Mouse (Mus musculus) cerebellum, adult (tissue): ENCODE results near the gene Nphs1.
"Not testable (repeated sequence)": the region's sequence is repeated elsewhere in the genome, so short reads cannot be mapped to it uniquely, and the experiment has no call there.

Source experiments
- ATAC-seq: cut with Nextera tagmentation; 2 replicates; pipeline ENCODE4 v1.9.2; 2017; ENCODE audit warnings: mild to moderate bottlenecking, moderate library complexity, mixed read lengths; ENCODE audit not compliant: insufficient number of reproducible peaks, low FRiP score, low TSS enrichment

The Nphs1 gene

GRCm38 (mm10) chr7:30490251-30490956, 32.3 kb downstream of the Nphs1 start:
- no peak for ATAC-seq

GRCm38 (mm10) chr7:30490957-30491307, 32.8 kb downstream of the Nphs1 start:
- no peak for ATAC-seq

DNA sequence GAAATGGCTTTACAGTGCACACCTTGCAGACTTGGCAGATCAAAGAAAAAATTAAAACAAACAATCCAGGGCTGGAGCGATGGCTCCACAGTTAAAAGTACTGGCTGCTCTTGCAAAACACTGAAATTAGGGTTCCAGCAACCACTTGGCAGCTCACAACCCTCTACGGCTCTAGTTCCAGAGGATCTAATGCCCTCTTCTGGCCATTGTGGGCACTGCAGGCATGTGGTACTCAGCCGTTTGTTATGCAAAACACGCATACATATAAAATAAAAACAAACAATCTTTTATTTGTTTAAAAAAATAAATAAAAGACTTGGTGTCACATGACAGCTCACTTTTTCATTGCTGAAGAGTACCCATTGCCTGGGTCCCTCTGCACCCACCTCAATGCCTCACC, 34.6 kb downstream of the Nphs1 start:
- no peak for ATAC-seq

DNA sequence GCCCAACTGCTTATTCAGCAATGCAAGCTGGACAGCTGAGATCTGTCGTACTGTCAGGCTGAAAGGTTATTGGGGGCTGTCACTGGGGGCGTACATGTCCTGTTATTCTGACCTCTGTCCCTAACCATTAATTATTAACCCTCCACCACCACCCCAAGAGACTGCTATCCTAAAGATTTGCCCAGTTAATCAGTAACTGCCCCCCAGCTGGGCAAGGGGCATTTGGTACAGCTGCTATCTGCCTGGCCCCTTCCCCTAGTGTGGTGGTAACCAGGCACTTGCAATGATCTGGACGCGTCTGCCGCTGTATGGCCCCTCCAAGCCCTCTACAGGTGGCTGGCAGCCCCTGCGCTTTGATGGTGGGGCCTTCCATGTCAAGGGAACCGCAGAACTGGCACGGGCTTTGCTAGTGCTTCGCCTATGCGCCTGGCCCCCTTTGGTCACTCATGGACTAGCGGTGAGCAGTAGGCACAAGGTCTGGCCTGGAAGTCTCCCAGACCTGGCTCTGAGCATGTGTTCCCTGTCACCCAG, 35.4 kb downstream of the Nphs1 start, which contains the start of gene Prodh2:
TSS of gene Prodh2 (plus strand) at position 222 of the 531 bp plus-strand sequence.
- ATAC-seq, result no peak

DNA sequence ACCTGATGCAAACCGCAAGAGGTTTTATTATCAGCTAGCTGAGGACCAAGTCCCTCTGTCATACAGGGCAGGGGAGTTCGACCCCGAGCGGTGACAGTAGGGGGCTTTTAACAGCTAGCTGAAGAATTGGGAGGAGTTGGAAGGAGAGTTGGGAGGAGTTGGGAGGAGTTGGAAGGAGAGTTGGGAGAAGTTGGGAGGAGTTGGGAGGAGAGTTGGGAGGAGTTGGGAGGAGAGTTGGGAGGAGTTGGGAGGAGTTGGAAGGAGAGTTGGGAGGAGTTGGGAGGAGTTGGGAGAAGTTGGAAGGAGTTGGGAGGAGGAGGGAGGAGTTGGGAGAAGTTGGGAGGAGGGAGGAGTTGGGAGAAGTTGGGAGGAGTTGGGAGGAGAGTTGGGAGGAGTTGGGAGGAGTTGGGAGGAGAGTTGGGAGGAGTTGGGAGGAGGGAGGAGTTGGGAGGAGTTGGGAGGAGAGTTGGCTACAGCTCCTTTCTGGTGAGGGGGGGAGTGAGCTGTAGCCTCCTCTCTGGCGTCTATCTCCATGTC, 37.5 kb downstream of the Nphs1 start:
- ATAC-seq, result not testable (repeated sequence)

DNA sequence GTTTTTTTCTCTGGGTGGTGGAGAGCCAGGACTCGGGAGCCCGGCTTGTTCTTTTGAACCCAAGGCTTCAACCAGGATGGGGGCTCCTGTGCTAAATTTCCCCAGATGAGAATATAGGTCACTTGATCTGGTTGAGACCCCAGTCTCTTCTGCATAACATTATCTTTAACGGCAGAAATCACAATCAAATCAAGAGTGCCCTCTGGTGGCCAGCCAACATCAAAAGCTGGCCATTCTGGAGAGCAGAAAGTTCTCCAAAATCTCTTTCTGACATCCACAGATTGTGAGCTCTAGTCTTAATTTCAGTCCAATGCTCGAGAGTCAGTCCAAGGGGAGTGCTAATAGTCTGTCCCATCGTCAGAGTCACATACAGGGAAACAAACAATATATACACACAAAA, 43.0 kb downstream of the Nphs1 start:
- not testable (repeated sequence) for ATAC-seq

DNA sequence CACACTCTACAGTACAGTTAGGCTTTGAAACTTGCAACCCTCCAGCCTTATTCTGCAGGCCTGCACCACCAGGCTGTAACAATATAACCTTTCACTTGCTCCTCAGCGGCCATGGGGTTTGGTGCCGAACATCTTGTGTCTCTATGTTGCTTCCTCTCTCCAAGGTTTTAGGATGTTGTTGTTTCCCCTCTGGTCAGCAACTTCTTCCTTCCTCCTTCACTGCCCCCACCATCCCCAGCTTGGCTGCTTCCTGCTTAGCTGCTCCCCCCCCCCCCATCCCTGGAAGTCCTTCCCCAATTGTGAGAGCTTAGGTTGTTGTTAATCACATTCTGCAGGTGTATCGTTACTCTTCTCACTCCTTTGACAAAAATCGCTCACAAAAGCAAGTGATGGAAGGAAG, 49.9 kb downstream of the Nphs1 start:
- no peak for ATAC-seq

DNA sequence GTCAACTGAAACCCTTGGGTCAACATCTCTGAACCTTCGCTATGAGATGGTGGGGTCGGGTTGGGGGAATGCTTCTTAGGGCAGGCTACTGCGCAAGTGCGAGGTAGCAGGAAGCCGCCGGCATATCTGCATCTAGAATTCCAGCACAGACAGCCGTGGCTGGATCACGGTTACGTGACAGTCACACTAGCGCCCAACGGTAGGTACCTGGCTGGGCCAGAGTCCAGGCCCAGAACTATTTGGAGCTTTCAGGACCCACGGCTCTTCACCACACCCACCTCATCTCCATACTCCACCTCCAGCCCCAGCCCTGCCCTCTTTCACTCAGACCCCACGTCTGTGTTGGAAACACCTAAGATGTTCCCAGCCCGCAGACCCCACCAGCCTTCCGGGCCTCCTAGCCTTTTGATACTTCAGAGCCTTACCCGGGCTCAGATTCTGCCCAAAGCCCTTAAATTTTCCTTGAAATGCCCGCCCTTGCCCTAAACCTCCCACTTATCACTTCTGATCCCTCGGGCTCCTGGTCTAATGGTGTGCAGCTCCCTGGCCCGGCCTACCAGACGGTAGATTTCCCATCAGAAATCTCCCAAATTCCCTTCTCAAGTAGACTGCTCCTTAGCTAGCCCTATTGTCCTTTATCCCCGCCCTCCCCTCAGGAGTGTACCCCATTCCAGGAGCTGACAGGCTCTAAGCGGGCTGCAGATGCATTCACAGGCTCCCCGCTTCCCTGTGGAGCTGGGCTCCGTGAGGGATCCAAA, 57.1 kb downstream of the Nphs1 start:
- ATAC-seq, result no peak

GRCm38 (mm10) chr7:30518325-30518724, 60.2 kb downstream of the Nphs1 start:
- no peak for ATAC-seq

- ATAC-seq, result no peak
These were observed 62.3 kb downstream of the Nphs1 start for GRCm38 (mm10) chr7:30520396-30520795.

GRCm38 (mm10) chr7:30520856-30521255, 62.7 kb downstream of the Nphs1 start:
- peak; percentile 36; the same call in 1 of the 2 replicates for ATAC-seq

- ATAC-seq, result no peak
These were observed 64.8 kb downstream of the Nphs1 start for GRCm38 (mm10) chr7:30522871-30523270.

- no peak for ATAC-seq
These were observed 66.4 kb downstream of the Nphs1 start for GRCm38 (mm10) chr7:30524487-30524886.

GRCm38 (mm10) chr7:30525954-30526353, 67.8 kb downstream of the Nphs1 start:
- no peak for ATAC-seq

- no peak for ATAC-seq
These were observed 68.3 kb downstream of the Nphs1 start for GRCm38 (mm10) chr7:30526399-30526798.

DNA sequence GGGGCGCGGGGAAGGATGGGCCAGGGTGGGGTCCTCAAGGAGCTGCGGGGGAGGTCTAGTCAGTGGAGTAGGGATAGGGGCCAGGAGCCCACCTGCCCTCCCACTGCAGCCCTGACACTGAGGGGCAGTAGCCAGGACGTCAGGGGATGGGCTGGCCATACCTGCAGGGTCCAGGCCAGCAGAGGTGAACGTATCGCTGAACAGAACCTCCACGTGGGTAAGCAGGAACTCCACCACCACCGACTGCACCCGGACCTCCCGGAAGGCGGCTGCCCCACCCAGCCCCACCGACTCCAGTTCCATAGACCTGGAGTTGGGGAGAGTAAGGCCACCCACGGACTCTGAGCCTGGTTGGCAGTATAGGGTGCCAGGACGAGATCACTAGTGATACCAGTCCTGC, 68.9 kb downstream of the Nphs1 start:
- ATAC-seq, result no peak

GRCm38 (mm10) chr7:30531291-30531815, 73.2 kb downstream of the Nphs1 start:
- no peak for ATAC-seq

- ATAC-seq, result no peak
These were observed 74.8 kb downstream of the Nphs1 start for GRCm38 (mm10) chr7:30532931-30533330.

- no peak for ATAC-seq
These were observed 76.0 kb downstream of the Nphs1 start for GRCm38 (mm10) chr7:30533941-30534632.
